Mouse (Mus musculus): ENCODE measurements around the gene Cpa5.

Cpa5 gene

GRCm38 (mm10) chr6:30644462-30644861, 33.7 kb downstream of the Cpa5 start:
- no peak for DNase-seq (ENCODE audit: low read depth, low spot score)

DNA sequence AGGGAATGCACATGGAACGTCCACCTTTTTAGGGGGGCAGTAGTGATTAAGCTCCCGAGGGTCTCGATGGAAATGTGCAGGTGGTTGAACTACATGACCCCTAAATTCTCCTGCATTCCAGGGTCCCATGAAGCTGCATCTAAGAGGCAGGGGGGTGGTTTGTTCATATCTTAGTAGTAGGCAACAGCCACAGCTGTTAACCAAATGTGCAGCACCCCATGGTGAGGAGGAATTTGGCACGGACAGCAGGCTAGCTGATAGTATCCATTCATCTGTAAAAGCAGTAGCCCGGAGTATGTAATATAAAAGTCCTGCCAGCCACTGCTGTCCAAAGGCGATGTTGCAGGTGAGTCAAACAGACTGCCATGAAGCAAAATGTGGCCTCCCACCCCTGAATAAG, 34.6 kb downstream of the Cpa5 start:
- no peak for DNase-seq (ENCODE audit: low read depth, low spot score)

DNA sequence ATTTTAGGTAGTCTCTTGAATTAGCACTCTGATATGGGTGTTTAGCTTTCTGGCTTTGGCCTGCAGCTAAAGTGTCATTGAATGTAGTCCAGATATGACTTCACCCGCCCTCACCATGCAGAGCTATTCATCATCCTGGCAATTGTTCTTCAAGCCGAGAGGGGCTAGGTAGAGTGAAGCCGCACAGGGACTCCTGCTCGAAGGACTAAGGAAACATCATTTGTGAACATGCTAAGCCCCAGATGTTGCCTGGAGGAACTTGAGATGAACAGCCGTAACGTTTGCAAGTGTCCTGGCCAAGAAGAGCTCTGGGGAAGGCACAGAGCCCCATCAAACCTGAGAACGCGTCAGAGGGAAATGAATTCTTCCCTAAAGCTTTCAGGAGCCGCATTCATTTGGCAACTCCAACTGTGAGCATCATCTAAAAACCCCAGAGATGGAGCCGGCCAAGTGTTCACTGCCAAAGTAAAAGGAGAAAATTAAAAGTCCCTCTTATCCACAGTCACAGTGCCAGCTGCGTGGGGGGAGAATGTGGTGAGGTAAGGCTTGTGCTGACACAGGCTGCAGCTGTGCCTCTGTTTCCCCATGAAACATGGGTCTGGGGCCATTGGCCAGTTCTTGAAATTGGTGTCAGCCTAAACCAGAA, 39.0 kb downstream of the Cpa5 start:
- no peak for DNase-seq (ENCODE audit: low read depth, low spot score)

DNA sequence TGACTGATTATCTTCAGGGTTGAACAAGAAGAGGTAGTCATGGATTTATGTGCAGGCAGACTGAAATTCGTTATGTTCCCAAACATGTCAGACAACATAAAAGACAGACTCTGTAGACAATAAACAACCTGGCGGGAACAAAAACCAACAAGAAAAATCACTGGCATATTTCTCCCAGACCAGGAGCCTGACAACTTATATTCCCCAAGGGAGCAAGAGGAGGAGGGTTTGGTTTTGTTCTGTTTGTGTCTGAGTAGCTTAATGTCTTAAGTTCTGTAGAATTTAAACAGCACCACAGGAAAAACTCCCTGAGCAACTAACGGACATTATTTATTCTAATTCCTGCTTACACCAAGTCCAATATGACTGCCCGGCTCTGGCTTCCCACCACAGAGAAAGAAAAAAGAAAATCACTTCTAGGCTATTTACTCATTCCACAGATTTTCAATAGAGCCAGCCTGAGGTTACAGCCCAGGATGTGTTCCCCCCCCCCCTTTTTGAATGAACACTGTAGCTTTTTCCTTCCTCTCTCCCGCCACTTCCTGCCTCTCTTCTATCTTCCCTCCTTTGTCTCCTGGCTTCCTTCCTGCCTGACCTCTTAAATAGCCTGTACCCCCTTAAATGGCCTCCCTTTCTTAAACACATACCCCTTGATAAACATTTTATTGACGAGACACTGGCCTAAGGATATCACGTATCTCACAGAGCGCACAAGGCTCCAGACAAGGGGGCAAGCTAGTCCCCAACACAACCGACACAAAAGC, 41.8 kb downstream of the Cpa5 start:
- no peak for DNase-seq (ENCODE audit: low read depth, low spot score)

- DNase-seq (ENCODE audit: low read depth, low spot score): no peak
These were observed 42.7 kb downstream of the Cpa5 start for GRCm38 (mm10) chr6:30653518-30653917.

DNA sequence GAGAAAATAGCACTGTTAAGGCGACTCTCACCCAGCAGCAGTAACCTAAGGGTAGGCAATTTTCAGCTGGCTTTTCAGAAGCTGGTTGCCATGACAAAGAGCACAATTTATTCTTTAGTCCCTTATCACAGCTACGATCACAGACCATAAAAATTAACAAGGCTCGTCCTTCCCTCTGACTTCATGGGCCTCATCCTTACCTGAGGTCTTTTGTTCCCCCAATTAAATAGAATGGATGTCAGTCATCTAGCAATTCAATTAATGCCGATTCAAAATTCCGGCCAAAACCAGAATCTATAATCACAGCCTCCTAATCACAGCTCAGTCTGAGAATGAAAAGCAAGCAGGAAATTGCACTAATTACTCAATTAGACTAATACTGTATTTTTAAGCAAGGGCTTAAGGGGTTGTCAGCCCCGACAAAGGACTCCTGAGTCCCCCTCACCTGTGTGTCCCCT, 43.6 kb downstream of the Cpa5 start:
- DNase-seq (ENCODE audit: low read depth, low spot score): no peak

DNA sequence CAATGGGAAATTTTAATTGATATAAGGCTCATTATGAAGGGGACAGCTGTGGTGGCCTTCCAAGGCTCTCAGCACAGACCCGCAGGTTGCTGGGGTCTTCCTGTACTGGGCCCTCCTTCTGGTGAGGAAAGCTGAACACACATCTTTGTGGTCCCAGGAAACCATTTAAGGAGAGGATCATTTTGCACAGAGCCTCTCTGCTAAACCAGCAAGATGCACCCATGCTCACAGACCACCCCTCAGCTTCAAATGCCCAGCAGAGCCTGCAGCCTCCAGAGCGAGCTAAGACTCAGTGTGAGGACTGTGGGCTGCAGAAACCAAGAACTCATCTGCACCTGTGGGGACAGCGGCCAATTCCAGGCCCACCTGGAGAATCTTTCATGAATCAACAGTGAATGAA, 44.1 kb downstream of the Cpa5 start:
- no peak for DNase-seq (ENCODE audit: low read depth, low spot score)

DNA sequence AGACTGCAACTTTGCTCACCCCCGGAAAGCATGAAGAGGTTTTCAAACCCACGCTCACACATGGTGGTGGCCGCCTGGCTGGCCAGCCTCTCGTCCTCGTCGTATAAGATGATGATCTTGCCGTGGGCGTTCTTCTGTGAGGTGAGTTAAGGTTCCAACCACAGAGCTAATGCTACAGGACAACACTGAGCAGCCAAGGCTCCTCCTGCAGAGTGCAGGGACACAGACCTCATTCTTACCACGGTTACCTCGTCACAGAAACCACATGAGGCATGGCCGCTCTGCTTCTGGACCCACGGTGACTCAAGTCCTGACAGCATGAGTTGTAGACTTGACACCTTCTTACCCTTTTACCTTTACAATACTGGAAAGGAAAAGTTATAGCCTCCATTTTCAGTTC, 46.5 kb downstream of the Cpa5 start:
- DNase-seq (ENCODE audit: low read depth, low spot score): no peak

GRCm38 (mm10) chr6:30658619-30659018, 47.8 kb downstream of the Cpa5 start:
- no peak for DNase-seq (ENCODE audit: low read depth, low spot score)

DNA sequence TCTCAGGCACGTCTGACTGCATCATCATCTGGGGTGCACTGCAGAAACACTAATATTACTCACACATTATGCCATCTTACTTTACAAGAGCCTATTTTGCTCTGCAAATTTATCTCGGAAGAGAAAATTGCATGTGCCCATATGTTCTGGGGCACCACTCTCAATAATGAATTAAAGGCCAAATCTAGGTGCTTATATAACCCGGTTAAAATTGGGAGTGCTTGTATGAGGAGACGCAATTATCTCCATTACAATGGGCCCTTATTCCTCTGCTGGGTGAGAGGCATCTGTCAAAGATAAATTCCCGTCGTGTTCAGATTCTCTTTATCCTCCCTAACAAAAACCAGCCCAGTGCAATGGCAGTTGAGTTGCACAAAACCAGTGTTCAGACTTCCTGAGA, 54.0 kb downstream of the Cpa5 start:
- no peak for DNase-seq (ENCODE audit: low read depth, low spot score)

DNA sequence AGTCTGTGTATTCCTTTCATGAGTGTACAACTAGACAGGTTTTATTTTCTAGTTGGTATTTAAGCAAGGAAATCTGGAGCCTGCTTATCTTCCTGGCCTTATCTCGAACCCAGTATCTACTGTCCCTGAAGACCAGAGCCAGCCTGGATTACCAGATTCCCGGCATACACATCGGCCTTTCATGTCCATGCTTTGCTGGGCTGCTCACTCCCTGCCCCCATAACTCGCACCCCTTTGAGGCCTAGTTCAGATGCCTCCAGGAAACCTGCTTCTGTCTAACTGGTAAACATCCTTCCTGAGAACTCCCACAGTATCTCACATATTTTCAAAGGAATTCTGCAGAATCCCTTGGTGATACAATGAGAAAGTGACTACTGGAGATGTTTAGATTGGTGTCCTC, 54.5 kb downstream of the Cpa5 start:
- DNase-seq (ENCODE audit: low read depth, low spot score): no peak

DNA sequence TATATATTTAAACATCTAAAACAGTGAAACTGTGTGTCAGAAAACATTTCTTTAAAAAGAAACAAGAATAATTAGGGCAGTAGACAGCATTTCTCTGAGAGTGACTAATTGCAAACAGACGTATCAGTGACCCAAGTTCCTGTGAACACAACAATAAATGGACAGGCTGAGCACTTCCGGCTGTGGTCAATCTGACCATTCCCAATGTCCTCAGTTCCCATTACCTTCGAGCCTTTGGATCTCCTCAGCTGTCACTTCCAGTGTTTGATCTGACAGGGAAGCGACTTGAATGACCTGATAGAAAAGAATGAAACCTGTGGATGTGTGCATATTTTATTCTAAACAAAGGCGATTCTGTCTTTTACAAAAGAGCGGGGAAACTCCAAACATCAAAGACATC, 55.2 kb downstream of the Cpa5 start:
- no peak for DNase-seq (ENCODE audit: low read depth, low spot score)

- DNase-seq (ENCODE audit: low read depth, low spot score): no peak
These were observed 56.8 kb downstream of the Cpa5 start for GRCm38 (mm10) chr6:30667585-30667984.

DNA sequence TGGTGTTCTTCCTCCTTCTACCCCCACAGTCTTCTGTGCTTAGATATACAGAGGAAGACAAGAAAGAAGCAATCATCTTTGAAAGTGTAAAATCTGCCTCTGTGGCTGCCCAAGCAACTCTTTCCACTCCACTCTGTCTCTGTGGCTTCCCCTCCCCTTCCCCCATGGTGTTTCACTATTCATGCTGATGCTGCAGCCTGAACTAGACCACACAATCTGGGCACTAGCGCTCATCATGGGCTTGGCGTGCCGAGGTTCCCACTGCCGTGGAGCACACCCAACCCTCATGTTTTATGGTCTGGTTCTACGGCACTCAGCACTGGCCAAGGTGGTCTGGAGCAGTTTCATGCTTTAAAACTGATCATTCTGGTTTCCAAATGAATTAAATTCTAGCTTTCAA, 60.9 kb downstream of the Cpa5 start:
- DNase-seq (ENCODE audit: low read depth, low spot score): no peak

GRCm38 (mm10) chr6:30673764-30674561, 63.2 kb downstream of the Cpa5 start:
- no peak for DNase-seq (ENCODE audit: low read depth, low spot score)

- no peak for DNase-seq (ENCODE audit: low read depth, low spot score)
These were observed 64.0 kb downstream of the Cpa5 start for GRCm38 (mm10) chr6:30674714-30675280.

DNA sequence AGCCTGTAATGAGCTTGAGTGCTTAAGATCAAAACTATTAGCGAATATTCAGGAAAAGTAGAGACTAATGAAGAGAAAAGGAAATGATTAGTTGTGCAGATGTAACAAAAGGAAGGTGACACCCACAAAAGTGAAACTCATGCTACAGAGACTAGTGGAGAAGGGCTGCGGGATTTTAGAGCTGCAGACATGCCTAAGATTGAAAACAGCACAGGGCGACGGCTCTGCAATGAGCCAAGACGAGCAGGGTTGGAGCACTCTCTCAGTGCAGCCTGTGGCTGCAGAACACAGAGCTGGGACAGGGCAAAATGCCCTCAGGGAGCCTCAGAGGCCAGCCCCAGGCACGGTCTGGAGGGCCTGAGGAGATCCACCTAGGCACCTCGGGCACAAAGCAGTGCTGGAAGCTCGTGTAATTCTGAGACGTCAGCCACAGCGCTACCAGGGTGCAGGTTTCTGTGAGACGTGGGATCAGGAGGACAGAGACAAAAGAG, 64.5 kb downstream of the Cpa5 start:
- no peak for DNase-seq (ENCODE audit: low read depth, low spot score)

DNA sequence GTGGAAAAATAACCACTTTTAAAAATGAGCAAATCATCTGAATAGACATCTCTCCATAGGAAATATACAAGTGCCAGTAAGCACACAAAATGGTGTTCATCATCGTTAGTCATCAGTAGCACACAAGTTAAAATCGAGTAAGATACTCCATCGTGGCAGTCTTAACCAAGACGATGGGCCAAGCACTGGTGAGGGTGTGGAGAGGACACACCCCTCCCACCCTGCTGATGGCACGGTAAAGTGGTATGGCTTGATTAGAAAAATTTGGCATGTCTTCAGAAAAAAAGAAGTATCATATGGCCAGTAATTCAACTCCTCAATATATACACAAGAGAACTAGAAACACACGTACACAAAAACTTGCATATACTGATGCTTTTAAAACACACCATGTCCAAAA, 65.7 kb downstream of the Cpa5 start:
- no peak for DNase-seq (ENCODE audit: low read depth, low spot score)

DNA sequence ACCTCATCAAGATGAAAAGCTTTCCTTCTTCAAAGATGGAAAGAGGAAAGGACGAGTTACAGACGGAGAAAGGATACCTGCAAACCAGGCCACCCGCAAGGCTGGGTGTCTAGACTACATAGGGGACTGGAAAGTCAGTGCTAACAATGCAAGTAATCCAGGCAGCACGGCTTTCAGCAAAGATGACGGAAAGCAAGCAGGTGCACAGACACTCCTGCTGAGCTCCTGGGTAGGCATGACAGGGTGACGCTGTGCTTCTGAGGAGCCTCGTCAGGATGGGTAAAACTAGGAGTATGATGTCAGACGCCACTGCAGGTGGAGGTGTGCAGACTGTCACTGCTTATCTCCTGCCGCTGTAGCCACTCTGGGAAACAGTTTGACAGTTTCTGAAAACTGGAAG, 66.8 kb downstream of the Cpa5 start:
- DNase-seq (ENCODE audit: low read depth, low spot score): no peak

- no peak for DNase-seq (ENCODE audit: low read depth, low spot score)
These were observed 67.7 kb downstream of the Cpa5 start for GRCm38 (mm10) chr6:30678482-30678881.

DNA sequence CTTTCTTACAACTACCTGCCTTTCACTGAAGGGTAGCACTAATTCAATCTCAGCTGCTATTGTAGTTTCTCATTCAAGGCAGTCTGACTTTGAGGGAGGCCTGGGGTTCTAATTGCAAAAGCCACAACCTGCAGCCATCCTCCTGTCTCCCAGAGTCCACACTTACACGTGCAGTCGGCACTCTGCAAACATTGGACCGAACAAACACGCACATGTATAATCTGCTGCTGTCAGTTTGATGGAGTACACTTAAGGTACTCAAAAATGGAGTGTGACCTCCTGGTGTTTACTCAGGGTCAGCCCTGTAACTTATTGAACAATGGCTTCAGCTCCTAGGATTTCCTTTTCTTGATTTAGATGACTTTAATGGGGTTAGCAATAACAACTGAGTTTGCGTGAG, 68.8 kb downstream of the Cpa5 start:
- DNase-seq (ENCODE audit: low read depth, low spot score): no peak

DNA sequence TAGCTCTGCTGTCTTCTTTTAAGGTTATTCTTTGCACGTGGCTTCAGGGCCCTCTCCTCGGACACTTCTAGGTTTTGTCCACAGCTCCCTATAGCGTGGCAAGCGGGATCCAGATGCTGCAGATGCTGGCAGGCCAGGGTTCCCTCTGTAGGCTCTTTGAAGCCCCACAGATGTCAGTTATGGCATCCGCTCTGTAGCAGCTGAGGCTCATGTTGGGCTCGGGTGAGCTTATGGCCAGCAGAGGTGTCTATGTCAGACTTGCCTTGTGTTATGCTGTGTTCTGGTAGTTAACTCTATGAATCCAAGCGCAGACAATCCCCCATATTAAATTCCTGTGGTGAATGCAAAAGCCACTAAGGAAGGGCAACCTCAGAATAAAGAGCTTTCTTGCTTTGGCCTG, 69.6 kb downstream of the Cpa5 start:
- DNase-seq (ENCODE audit: low read depth, low spot score): no peak

All from A20 (cell line).